Mouse (Mus musculus) forebrain, embryonic 11.5 days (tissue): ENCODE results near the gene Svep1. TPM values are rescaled to one million over a fixed set of nuclear protein-coding genes. Genes with fewer than 3 reads are reported as not detected.

Experiments used
- ATAC-seq: fragments of 200-750 bp; cut with Nextera tagmentation; replicated peaks from 2 replicates; pipeline ENCODE4 v1.8.0; 2017; ENCODE audit warnings: moderate TSS enrichment; ENCODE audit not compliant: low FRiP score
- DNase-seq: peaks from one replicate; pipeline ENCODE4 v3.0.0-alpha.2; 2017; ENCODE audit warnings: low spot score
- H3K27ac ChIP-seq: fragments of 300-500 bp; sonication (generic); 2 replicates; pipeline ENCODE4 v1.5.1; 2014; ENCODE audit warnings: low read depth, low read length
- H3K27me3 ChIP-seq: fragments of 300-500 bp; sonication (generic); 2 replicates; pipeline ENCODE4 v1.6.1; 2014; ENCODE audit warnings: mild to moderate bottlenecking, low read length, mixed read lengths; ENCODE audit not compliant: control insufficient read depth, insufficient read depth
- H3K36me3 ChIP-seq: fragments of 300-500 bp; sonication (generic); 2 replicates; pipeline ENCODE4 v1.6.1; 2014; ENCODE audit warnings: mild to moderate bottlenecking, low read length, moderate library complexity, mixed read lengths; ENCODE audit not compliant: control insufficient read depth, insufficient read depth
- H3K4me1 ChIP-seq: fragments of 300-500 bp; sonication (generic); replicated peaks from 2 replicates; pipeline ENCODE4 v1.6.1; 2014; ENCODE audit warnings: low read length, mixed read lengths; ENCODE audit not compliant: control insufficient read depth, insufficient read depth
- H3K4me2 ChIP-seq: fragments of 300-500 bp; sonication (generic); 2 replicates; pipeline ENCODE4 v1.6.1; 2014; ENCODE audit warnings: low read depth, mild to moderate bottlenecking, low read length, moderate library complexity, mixed read lengths; ENCODE audit not compliant: severe bottlenecking
- H3K4me3 ChIP-seq: fragments of 300-500 bp; sonication (generic); 2 replicates; pipeline ENCODE4 v1.5.1; 2014; ENCODE audit warnings: low read depth, low read length
- H3K9ac ChIP-seq: fragments of 300-500 bp; sonication (generic); 2 replicates; pipeline ENCODE4 v1.6.1; 2014; ENCODE audit warnings: low read length
- H3K9me3 ChIP-seq: fragments of 300-500 bp; sonication (generic); 2 replicates; pipeline ENCODE4 v1.6.1; 2016; ENCODE audit warnings: low read length, mixed read lengths; ENCODE audit not compliant: control insufficient read depth
- WGBS: fragments of 180-500 bp; shearing (Covaris S2); extraction: QIAGEN DNeasy Blood & Tissue Kit; methylation state at CpG from one replicate; pipeline ENCODE4 v1.1.7; 2014; 5-methylcytosine and 5-hydroxymethylcytosine counted together
- polyA plus RNA-seq: library from polyadenylated mRNA; unstranded; fragments of >200 nt; fragmentation: Nextera tagmentation; extraction: Ambion mirVana; gene quantifications from 2 replicates; pipeline ENCODE4 v1.2.1, GENCODE M21; 2014

The Svep1 gene
- polyA plus RNA-seq, 1 experiment from 2014 or later, result 3.6 TPM

- Histone ChIP-seq H3K9me3 (no peaks in the 10 kb centered on the region), H3K27me3 (no peaks in the 10 kb centered on the region), H3K36me3 (no peaks in the 10 kb centered on the region), H3K9ac (no peak overlapping the region), H3K4me2 (no peak overlapping the region), H3K4me1 (no peaks in the 10 kb centered on the region), H3K27ac (no peak overlapping the region), H3K4me3 (no peak overlapping the region)
- WGBS, result 76% methylated on average over 2 of the region's 2 CpGs
- ATAC-seq (no peak), DNase-seq (no peak)
These were observed 141.9 kb downstream of the Svep1 start for GRCm38 (mm10) chr4:58064721-58065120.

- H3K36me3 ChIP-seq, result no peaks in the 10 kb centered on the region
- no peak overlapping the region for H3K4me2 ChIP-seq
- ATAC-seq (no peak), DNase-seq (no peak)
- no peaks in the 10 kb centered on the region for H3K9me3 ChIP-seq
- WGBS, result 96% methylated on average over 1 of the region's 1 CpGs
- no peak overlapping the region for H3K4me3 ChIP-seq
- H3K4me1 ChIP-seq, result no peaks in the 10 kb centered on the region
- H3K9ac ChIP-seq, result no peak overlapping the region
- no peaks in the 10 kb centered on the region for H3K27me3 ChIP-seq
- no peak overlapping the region for H3K27ac ChIP-seq
These were observed 143.7 kb downstream of the Svep1 start for GRCm38 (mm10) chr4:58062933-58063332.

- no peaks in the 10 kb centered on the region for H3K9me3 ChIP-seq
- H3K4me3 ChIP-seq, result no peak overlapping the region
- no peak overlapping the region for H3K4me2 ChIP-seq
- no peak for ATAC-seq
- no peaks in the 10 kb centered on the region for H3K36me3 ChIP-seq
- H3K4me1 ChIP-seq, result no peaks in the 10 kb centered on the region
- H3K27me3 ChIP-seq, result no peaks in the 10 kb centered on the region
- DNase-seq, result no peak
- no peak overlapping the region for H3K9ac ChIP-seq
- H3K27ac ChIP-seq, result no peak overlapping the region
These were observed 151.0 kb downstream of the Svep1 start for GRCm38 (mm10) chr4:58055653-58056052.

DNA sequence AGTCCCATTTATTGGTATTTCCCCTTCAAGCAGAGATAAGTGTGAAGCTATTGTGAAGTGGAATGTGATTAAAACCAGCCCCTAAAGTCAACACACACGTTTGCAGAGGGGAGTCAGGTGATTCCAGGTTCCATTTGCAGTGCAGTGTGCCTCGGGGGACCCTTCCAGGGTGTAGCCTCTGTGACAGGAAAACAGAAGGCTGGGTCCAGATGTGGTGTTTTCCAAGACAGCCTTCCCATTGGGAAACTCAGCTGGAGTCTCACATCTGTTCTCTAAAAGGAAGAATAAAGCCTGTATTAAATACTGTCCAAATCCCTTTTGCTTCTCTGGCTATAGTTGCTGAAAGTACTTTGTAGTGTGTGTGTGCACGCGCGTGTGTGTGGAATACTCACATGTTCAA lies 152.2 kb downstream of the Svep1 start:
- no peaks in the 10 kb centered on the region for H3K4me1 ChIP-seq
- H3K9ac ChIP-seq, result no peak overlapping the region
- no peak overlapping the region for H3K27ac ChIP-seq
- no peaks in the 10 kb centered on the region for H3K27me3 ChIP-seq
- H3K4me3 ChIP-seq, result no peak overlapping the region
- no peak for ATAC-seq
- no peaks in the 10 kb centered on the region for H3K9me3 ChIP-seq
- no peak for DNase-seq
- 74% methylated on average over 5 of the region's 5 CpGs for WGBS
- H3K36me3 ChIP-seq, result no peaks in the 10 kb centered on the region
- H3K4me2 ChIP-seq, result no peak overlapping the region

DNA sequence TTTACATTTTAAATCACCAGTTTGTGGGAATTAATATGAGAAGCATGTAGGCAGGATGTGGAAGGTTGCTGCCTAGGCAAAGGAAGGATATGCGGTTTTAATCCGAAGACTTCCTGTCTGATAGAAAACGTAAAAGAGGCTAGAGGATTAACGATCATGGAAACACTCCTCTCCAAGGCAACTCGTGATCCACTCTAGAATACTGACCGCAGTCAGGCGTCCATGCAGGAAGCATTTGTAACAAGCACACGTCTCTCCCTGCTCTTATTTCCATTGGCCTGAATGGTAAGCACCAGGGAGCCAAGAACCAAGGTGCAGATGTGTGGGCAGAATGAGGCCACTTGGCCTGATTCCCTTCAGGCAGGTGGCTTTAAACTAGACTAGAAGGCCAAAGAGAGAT lies 155.9 kb downstream of the Svep1 start:
- Histone ChIP-seq H3K9me3 (no peaks in the 10 kb centered on the region), H3K27ac (no peak overlapping the region), H3K27me3 (no peaks in the 10 kb centered on the region), H3K9ac (no peak overlapping the region), H3K36me3 (no peaks in the 10 kb centered on the region), H3K4me3 (no peak overlapping the region), H3K4me2 (no peak overlapping the region), H3K4me1 (no peaks in the 10 kb centered on the region)
- ATAC-seq (no peak), DNase-seq (no peak)
- WGBS, result 77% methylated on average over 8 of the region's 8 CpGs

GRCm38 (mm10) chr4:58050276-58050675 lies 156.4 kb downstream of the Svep1 start:
- Histone ChIP-seq H3K9me3 (no peaks in the 10 kb centered on the region), H3K36me3 (no peaks in the 10 kb centered on the region), H3K27ac (no peak overlapping the region), H3K9ac (no peak overlapping the region), H3K4me2 (no peak overlapping the region), H3K4me3 (no peak overlapping the region), H3K27me3 (no peaks in the 10 kb centered on the region), H3K4me1 (no peaks in the 10 kb centered on the region)
- no peak for DNase-seq
- no peak for ATAC-seq
- 91% methylated on average over 8 of the region's 8 CpGs for WGBS

- no peak overlapping the region for H3K27ac ChIP-seq
- H3K36me3 ChIP-seq, result no peaks in the 10 kb centered on the region
- no peaks in the 10 kb centered on the region for H3K9me3 ChIP-seq
- H3K4me3 ChIP-seq, result no peak overlapping the region
- H3K9ac ChIP-seq, result no peak overlapping the region
- DNase-seq, result no peak
- 86% methylated on average over 6 of the region's 6 CpGs for WGBS
- H3K27me3 ChIP-seq, result no peaks in the 10 kb centered on the region
- no peaks in the 10 kb centered on the region for H3K4me1 ChIP-seq
- ATAC-seq, result no peak
- no peak overlapping the region for H3K4me2 ChIP-seq
These were observed 161.8 kb downstream of the Svep1 start for GRCm38 (mm10) chr4:58044833-58045232.

- Histone ChIP-seq H3K9ac (no peak overlapping the region), H3K27ac (no peak overlapping the region), H3K4me1 (no peaks in the 10 kb centered on the region), H3K27me3 (no peaks in the 10 kb centered on the region), H3K4me2 (no peak overlapping the region), H3K4me3 (no peak overlapping the region), H3K36me3 (no peaks in the 10 kb centered on the region), H3K9me3 (no peaks in the 10 kb centered on the region)
- ATAC-seq (no peak), DNase-seq (no peak)
- WGBS, result 90% methylated on average over 3 of the region's 3 CpGs
These were observed 162.3 kb downstream of the Svep1 start for GRCm38 (mm10) chr4:58044356-58044755.

DNA sequence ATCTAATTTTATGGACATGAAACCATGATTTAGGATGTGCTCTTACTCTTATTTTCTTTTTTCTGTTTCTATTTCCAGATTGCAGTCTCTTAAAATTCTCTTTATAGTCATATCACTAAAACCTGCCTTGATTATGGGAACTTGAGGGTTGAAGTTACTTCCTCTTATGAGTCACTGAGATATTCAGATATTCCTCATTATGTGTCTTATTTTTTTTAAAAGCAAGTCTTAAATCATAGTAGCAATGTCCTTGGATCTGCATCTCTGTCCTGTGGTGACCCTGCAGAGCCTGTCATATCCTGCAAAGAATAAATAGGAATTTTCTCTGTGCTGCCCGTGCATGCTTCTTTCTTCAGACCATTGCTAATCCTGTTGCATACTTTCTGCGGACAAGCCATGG lies 166.6 kb downstream of the Svep1 start:
- Histone ChIP-seq H3K4me3 (no peak overlapping the region), H3K9ac (no peak overlapping the region), H3K9me3 (no peaks in the 10 kb centered on the region), H3K4me1 (no peaks in the 10 kb centered on the region), H3K36me3 (no peaks in the 10 kb centered on the region), H3K27me3 (no peaks in the 10 kb centered on the region), H3K27ac (no peak overlapping the region), H3K4me2 (no peak overlapping the region)
- DNase-seq (no peak), ATAC-seq (no peak)
- 91% methylated on average over 2 of the region's 2 CpGs for WGBS
